Mouse (Mus musculus) thymus, postnatal 36 days (tissue): Measurements from ENCODE around the gene Col8a2.

Experiments used
- DNase-seq, 2 experiments: peaks; one replicate each; pipeline ENCODE4 v3.0.0; 2022; ENCODE audit warnings: mixed read lengths in 2 of 2

Col8a2 gene

DNA sequence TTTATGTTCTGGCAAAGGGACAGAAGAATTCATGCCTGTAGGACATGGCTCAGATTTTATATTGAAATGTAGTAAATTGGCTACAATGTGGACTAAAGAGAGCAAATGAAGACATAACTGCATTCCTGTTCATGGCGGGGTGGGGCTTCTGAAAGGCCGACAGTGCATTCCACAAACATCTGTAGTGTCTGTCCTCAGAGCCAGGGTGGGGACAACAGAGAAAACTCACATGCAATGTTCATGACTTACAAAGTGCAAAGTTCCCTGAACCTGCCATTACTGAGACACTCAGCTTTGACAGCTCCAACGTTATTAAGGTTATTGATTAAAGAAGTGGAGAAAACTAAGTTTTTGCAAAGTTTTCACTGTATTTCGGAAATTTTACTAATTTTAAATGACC lies 56.9 kb downstream of the Col8a2 start:
- DNase-seq = no peak

DNA sequence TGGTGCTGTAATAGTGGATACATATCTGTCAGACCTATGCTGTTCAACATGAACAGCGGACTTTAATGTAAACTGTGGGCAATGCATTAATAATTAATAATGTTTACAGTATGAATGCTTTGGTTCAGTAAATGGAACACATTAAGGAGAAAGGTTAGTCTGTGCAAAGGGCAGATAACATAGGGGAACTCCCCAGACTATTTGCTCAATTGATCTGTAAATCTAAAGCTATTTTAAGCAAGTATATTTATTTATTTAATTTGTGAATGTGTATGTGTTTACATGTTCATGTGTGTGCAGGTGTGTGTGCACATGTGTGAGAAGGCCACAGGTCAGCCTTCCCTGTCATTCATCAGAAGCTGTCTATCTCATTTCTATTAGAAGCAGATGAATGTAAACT lies 73.5 kb downstream of the Col8a2 start:
- no peak for DNase-seq
